Mouse (Mus musculus) lung, embryonic 14.5 days (tissue): ENCODE measurements around the gene Nts. TPM values are rescaled to one million over a fixed set of nuclear protein-coding genes. Genes with fewer than 3 reads are reported as not detected.

Experiments
- ATAC-seq: fragments of 200-750 bp; cut with Nextera tagmentation; 2 replicates; pipeline ENCODE4 v1.8.0; 2017; ENCODE audit warnings: mild to moderate bottlenecking, moderate TSS enrichment, moderate library complexity; ENCODE audit not compliant: insufficient read depth
- DNase-seq: peaks from one replicate; pipeline ENCODE4 v3.0.0-alpha.2; 2015
- H3K27ac ChIP-seq: fragments of 300-500 bp; sonication (generic); 2 replicates; pipeline ENCODE4 v1.5.1; 2014; ENCODE audit warnings: low read depth, mild to moderate bottlenecking, moderate library complexity
- H3K27me3 ChIP-seq: fragments of 300-500 bp; sonication (generic); 2 replicates; pipeline ENCODE4 v1.6.1; 2014; ENCODE audit warnings: low read length, control low read depth; ENCODE audit not compliant: insufficient read depth
- H3K36me3 ChIP-seq: fragments of 300-500 bp; sonication (generic); 2 replicates; pipeline ENCODE4 v1.6.1; 2014; ENCODE audit warnings: control low read depth; ENCODE audit not compliant: insufficient read depth
- H3K4me1 ChIP-seq: fragments of 300-500 bp; sonication (generic); 2 replicates; pipeline ENCODE4 v1.6.1; 2014; ENCODE audit warnings: antibody characterized with exemption, control low read depth; ENCODE audit not compliant: insufficient read depth
- H3K4me2 ChIP-seq: fragments of 300-500 bp; sonication (generic); 2 replicates; pipeline ENCODE4 v1.6.1; 2014; ENCODE audit warnings: mild to moderate bottlenecking
- H3K4me3 ChIP-seq: fragments of 300-500 bp; sonication (generic); 2 replicates; pipeline ENCODE4 v1.5.1; 2014; ENCODE audit warnings: low read depth, low read length
- H3K9ac ChIP-seq: fragments of 300-500 bp; sonication (generic); 2 replicates; pipeline ENCODE4 v1.6.1; 2014
- H3K9me3 ChIP-seq: fragments of 300-500 bp; sonication (generic); 2 replicates; pipeline ENCODE4 v1.6.1; 2016; ENCODE audit warnings: low read depth, low read length, control low read depth
- CTCF ChIP-seq: IDR thresholded peaks from 2 replicates; pipeline ENCODE4 v1.5.1; 2016; ENCODE audit warnings: antibody characterized with exemption, low read depth
- WGBS: fragments of 180-500 bp; shearing (Covaris S2); extraction: QIAGEN DNeasy Blood & Tissue Kit; methylation state at CpG from one replicate; pipeline ENCODE4 v1.1.7; 2014; 5-methylcytosine and 5-hydroxymethylcytosine counted together
- polyA plus RNA-seq: library from polyadenylated mRNA; unstranded; fragments of >200 nt; fragmentation: Nextera tagmentation; extraction: Ambion mirVana; gene quantifications from 2 replicates; pipeline ENCODE4 v1.2.1, GENCODE M21; 2014

Nts gene
- 0.20 and 0.43 TPM in 2 replicates for polyA plus RNA-seq

DNA sequence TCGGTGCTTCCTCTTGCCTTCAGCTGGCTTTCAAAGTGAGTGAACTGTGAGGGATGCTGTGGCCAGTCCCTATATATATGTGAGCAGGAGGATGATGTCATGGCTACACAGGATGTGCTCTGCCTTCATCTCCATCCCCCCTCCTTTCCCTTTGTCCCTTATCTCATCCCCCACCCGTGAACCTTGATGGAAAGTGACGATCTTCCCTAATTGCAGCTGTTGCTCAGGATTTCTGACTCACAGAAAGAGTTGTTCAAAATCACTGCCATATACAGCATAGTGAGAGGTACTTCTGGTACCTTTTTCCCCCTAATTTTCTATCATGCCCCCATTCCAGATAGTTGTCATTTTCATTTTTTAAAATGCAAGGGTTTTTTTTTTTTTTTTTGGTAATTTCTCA is at the start of gene Nts:
Gene Nts, minus strand, starts transcription at position 101 of the 400 bp plus-strand sequence.
- no peak for DNase-seq
- WGBS: 14% methylated on average over 3 of the region's 3 CpGs
- ATAC-seq: no peak

GRCm38 (mm10) chr10:102527901-102528300 is 37.6 kb upstream of the Nts start:
- Histone ChIP-seq H3K27ac (no peak overlapping the region), H3K9me3 (no peaks in the 10 kb centered on the region), H3K4me2 (no peak overlapping the region), H3K36me3 (no peaks in the 10 kb centered on the region), H3K27me3 (no peaks in the 10 kb centered on the region), H3K4me3 (no peak overlapping the region), H3K9ac (no peak overlapping the region), H3K4me1 (no peaks in the 10 kb centered on the region)
- peak; percentile 89 for ATAC-seq
- WGBS: 23% methylated on average over 3 of the region's 3 CpGs
- no peak for TF ChIP-seq CTCF
- DNase-seq: peak; percentile 28

More for the DNA sequence above, at the start of gene Nts:
- Histone ChIP-seq H3K27me3 (no peaks in the 10 kb centered on the region), H3K4me3 (no peak within 1 kb of the TSS), H3K36me3 (no peaks in the 10 kb centered on the region), H3K4me2 (no peak within 1 kb of the TSS), H3K27ac (no peak within 1 kb of the TSS), H3K4me1 (no peaks in the 10 kb centered on the region), H3K9ac (no peak within 1 kb of the TSS), H3K9me3 (no peaks in the 10 kb centered on the region)
- TF ChIP-seq CTCF: no peak

DNA sequence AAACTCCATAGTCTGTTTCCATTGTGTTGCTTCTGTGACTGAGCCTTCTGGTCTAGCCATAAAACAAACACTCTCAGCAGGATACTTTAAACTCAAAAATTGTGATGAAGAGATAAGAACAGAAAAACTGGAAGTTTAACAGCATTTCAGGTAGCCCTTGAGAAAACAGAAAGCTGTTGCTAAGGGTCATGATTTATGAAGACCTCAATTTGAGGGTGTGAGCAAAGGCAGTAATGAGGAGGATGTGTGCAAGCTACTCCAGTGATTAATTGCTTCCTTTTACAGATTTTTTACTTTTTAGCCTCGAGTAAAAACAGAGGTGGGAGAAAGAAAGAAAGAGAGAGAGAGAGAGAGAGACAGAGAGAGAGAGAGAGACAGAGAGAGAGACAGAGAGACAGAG is 23.9 kb upstream of the Nts start:
- H3K27ac ChIP-seq: no peak overlapping the region
- H3K4me2 ChIP-seq: peak overlapping the region; percentile 47
- H3K4me1 ChIP-seq: no peaks in the 10 kb centered on the region
- no peaks in the 10 kb centered on the region for H3K36me3 ChIP-seq
- WGBS: 7% methylated on average over 1 of the region's 1 CpGs
- peak overlapping the region; percentile 3; the same call in 1 of the 2 replicates for H3K4me3 ChIP-seq
- H3K9me3 ChIP-seq: no peaks in the 10 kb centered on the region
- peak; percentile 20 for DNase-seq
- ATAC-seq: no peak
- no peaks in the 10 kb centered on the region for H3K27me3 ChIP-seq
- no peak overlapping the region for H3K9ac ChIP-seq
- TF ChIP-seq CTCF: no peak

- peak; percentile 91 for ATAC-seq
- WGBS: 15% methylated on average over 5 of the region's 5 CpGs
Observed at GRCm38 (mm10) chr10:102511807-102512461, 21.6 kb upstream of the Nts start, which contains the start of gene Rassf9. Rassf9 (plus strand) TSS chr10:102512222.

DNA sequence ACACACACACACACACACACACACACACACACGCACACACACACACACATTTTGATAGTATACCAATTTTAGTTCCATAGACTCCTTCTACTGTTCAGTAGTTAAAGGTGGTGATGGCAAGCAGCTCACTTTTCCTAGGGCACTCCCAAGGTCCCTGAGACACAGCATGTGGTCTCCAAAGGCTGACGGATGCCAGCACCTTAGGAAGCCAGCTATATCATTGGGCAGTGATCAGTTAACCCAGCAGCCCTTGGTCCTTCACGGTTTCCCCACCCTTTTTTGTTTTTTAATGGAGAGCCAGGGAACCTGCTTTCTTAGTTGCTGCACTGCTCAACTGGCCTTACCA is 21.1 kb upstream of the Nts start:
- peak overlapping the region; percentile 86 for H3K27ac ChIP-seq
- H3K36me3 ChIP-seq: no peaks in the 10 kb centered on the region
- H3K4me1 ChIP-seq: no peaks in the 10 kb centered on the region
- H3K9ac ChIP-seq: no peak overlapping the region
- no peaks in the 10 kb centered on the region for H3K9me3 ChIP-seq
- H3K4me3 ChIP-seq: no peak overlapping the region
- ATAC-seq (no peak), DNase-seq (no peak)
- H3K4me2 ChIP-seq: peak overlapping the region; percentile 47
- no peaks in the 10 kb centered on the region for H3K27me3 ChIP-seq
- 31% methylated on average over 3 of the region's 3 CpGs for WGBS
- no peak for TF ChIP-seq CTCF

More at GRCm38 (mm10) chr10:102511807-102512461, 21.6 kb upstream of the Nts start, which contains the start of gene Rassf9:
- H3K27me3 ChIP-seq: no peaks in the 10 kb centered on the region
- H3K36me3 ChIP-seq: no peaks in the 10 kb centered on the region
- H3K9me3 ChIP-seq: no peaks in the 10 kb centered on the region
- peak within 1 kb of the TSS; percentile 29 for H3K4me3 ChIP-seq
- H3K27ac ChIP-seq: peak within 1 kb of the TSS; percentile 86
- no peaks in the 10 kb centered on the region for H3K4me1 ChIP-seq
- H3K4me2 ChIP-seq: peak within 1 kb of the TSS; percentile 47
- H3K9ac ChIP-seq: peak within 1 kb of the TSS; percentile 39
- peak; percentile 45 for DNase-seq
- no peak for TF ChIP-seq CTCF

DNA sequence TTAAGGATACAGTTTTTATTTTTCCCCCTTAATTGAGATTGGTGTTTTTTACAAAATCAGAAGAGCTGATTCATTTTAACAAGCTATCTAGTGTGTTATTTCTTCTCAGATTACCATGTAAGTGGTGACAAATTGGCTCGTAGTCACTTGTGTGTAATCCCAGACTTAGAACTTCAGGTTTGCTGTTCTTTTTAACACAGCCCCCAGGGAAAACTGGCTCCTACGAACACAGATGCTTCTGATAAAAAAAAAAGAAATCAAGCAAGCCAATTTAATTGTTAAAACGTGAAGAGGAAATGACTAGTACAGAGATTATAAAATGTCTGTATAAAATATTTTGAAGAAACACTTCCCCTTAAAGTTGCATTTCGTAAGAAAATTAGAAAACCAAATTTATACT is 17.1 kb upstream of the Nts start:
- no peaks in the 10 kb centered on the region for H3K27me3 ChIP-seq
- TF ChIP-seq CTCF: no peak
- no peak overlapping the region for H3K9ac ChIP-seq
- H3K27ac ChIP-seq: no peak overlapping the region
- H3K36me3 ChIP-seq: no peaks in the 10 kb centered on the region
- 53% methylated on average over 4 of the region's 4 CpGs for WGBS
- no peak overlapping the region for H3K4me2 ChIP-seq
- DNase-seq (no peak), ATAC-seq (no peak)
- H3K9me3 ChIP-seq: no peaks in the 10 kb centered on the region
- no peaks in the 10 kb centered on the region for H3K4me1 ChIP-seq
- no peak overlapping the region for H3K4me3 ChIP-seq

DNA sequence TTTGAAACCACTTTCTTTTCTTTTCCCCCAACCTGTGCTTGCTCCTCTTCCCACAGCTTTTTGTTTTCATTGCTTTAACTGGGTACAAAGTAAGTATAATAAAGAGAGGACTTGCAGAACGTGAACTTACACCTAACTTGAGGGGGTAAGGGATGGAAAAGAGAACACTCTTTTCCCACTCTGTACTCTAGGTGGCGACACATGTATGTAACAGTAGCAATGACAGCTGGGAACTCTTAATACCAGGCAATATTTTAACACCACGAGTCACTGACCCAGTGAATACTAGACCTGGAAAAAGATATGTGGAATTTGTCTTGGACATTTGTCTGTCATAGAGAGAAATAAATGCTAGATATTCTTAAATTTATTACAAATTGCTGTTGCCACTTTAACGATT is 8.5 kb upstream of the Nts start:
- 20% methylated on average over 4 of the region's 4 CpGs for WGBS

More for the DNA sequence above, 8.5 kb upstream of the Nts start:
- H3K36me3 ChIP-seq: no peaks in the 10 kb centered on the region
- no peak overlapping the region for H3K4me3 ChIP-seq
- no peaks in the 10 kb centered on the region for H3K9me3 ChIP-seq
- peak; percentile 72 for TF ChIP-seq CTCF
- DNase-seq (peak; percentile 79), ATAC-seq (no peak)
- no peak overlapping the region for H3K4me2 ChIP-seq
- H3K27me3 ChIP-seq: no peaks in the 10 kb centered on the region
- H3K4me1 ChIP-seq: no peaks in the 10 kb centered on the region
- H3K27ac ChIP-seq: no peak overlapping the region
- no peak overlapping the region for H3K9ac ChIP-seq
